Mouse (Mus musculus): Measurements from ENCODE around the gene Pheta2. TPM values are rescaled to one million over a fixed set of nuclear protein-coding genes. Genes with fewer than 3 reads are reported as not detected.

The Pheta2 gene
- 1.1 TPM for total RNA-seq (2023)

GRCm38 (mm10) chr15:82338593-82339112 is at the start of gene Pheta2, which contains the start of the genes Naga and Smdt1:
Gene Pheta2 (plus strand): TSS chr15:82338942.
Gene Naga (minus strand): TSS chr15:82338925.
Gene Smdt1 (plus strand): TSS chr15:82338959.

GRCm38 (mm10) chr15:82298764-82299561 is 39.8 kb upstream of the Pheta2 start, which contains the start of gene Wbp2nl:
Gene Wbp2nl (plus strand): TSS chr15:82298954.

GRCm38 (mm10) chr15:82354126-82354945 is 15.6 kb downstream of the Pheta2 start, which contains the start of gene Ndufa6:
Gene Ndufa6 (minus strand): TSS chr15:82354322.

GRCm38 (mm10) chr15:82379871-82380713 is 41.4 kb downstream of the Pheta2 start, which contains the start of gene Cyp2d22:
Gene Cyp2d22 (minus strand): TSS chr15:82380260.

GRCm38 (mm10) chr15:82393922-82394321 is 55.2 kb downstream of the Pheta2 start, which contains the start of gene Cyp2d11:
Gene Cyp2d11 (minus strand): TSS chr15:82394022.

Other genes starting within 250 kb of the Pheta2 start
- 39.1 TPM for gene Ccdc134, start 211.0 kb upstream of the Pheta2 start, total RNA-seq (2023)
- 184 TPM for gene Srebf2, start 191.8 kb upstream of the Pheta2 start, total RNA-seq (2023)
- gene Shisa8, start 126.1 kb upstream of the Pheta2 start, total RNA-seq (2023) = 0.77 TPM
- gene Tnfrsf13c, start 114.6 kb upstream of the Pheta2 start, total RNA-seq (2023) = 15.5 TPM
- gene Cenpm, start 94.2 kb upstream of the Pheta2 start, total RNA-seq (2023) = 0.83 TPM
- gene 1500009C09Rik, start 86.5 kb upstream of the Pheta2 start, total RNA-seq (2023) = not detected
- gene Sept3, start 64.0 kb upstream of the Pheta2 start, total RNA-seq (2023) = not detected
- not detected for gene Wbp2nl, start 40.0 kb upstream of the Pheta2 start, total RNA-seq (2023)
- gene Naga, start within 50 bp of the Pheta2 start, total RNA-seq (2023) = 55.5 TPM
- 85.9 TPM for gene Smdt1, start within 50 bp of the Pheta2 start, total RNA-seq (2023)
- gene Ndufa6, start 15.4 kb downstream of the Pheta2 start, total RNA-seq (2023) = 128 TPM
- gene Cyp2d22, start 41.3 kb downstream of the Pheta2 start, total RNA-seq (2023) = 6.2 TPM
- gene Cyp2d11, start 55.1 kb downstream of the Pheta2 start, total RNA-seq (2023) = not detected
- not detected for gene Cyp2d10, start 68.3 kb downstream of the Pheta2 start, total RNA-seq (2023)
- gene Cyp2d9, start 94.5 kb downstream of the Pheta2 start, total RNA-seq (2023) = not detected
- not detected for gene Cyp2d12, start 216.1 kb downstream of the Pheta2 start, total RNA-seq (2023)